In the genomic region with DNA sequence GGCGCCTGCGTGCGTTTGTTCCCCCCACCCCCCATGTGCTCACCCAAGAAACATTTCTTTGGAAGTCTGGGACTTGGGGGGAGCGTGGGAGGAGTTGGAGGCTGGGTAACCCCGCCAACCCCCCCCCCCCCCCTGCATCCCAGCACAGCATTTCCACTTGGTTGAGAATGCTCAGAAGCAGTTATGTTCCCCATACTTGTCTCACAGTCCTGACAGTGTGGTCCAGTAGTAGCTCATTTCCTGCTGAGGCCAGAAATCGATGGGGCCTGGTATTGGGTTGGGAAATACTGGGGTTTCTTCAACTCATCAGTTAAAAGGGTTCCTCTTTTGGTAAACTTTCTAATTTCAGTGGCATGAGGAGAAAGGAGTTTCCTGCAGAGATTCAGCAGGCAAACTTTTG, we compare ENCODE assay signal across 7 mouse cellular contexts. TPM values are rescaled to one million over a fixed set of nuclear protein-coding genes. Genes with fewer than 3 reads are reported as not detected.
DNase-seq lines count a peak whose midpoint lies in the region; ATAC-seq and TF ChIP-seq lines count a peak whose summit lies in the region.

No protein-coding gene starts in this region.

- H3K27ac ChIP-seq in heart, embryonic 12.5 days (ENCODE audit: poor library complexity, severe bottlenecking), result no peak overlapping the region
- no peak overlapping the region for H3K27ac ChIP-seq in liver, embryonic 14.5 days
- peak overlapping the region; percentile 34; the same call in 1 of the 2 replicates for H3K27ac ChIP-seq in small intestine, adult 2 months (ENCODE audit: insufficient read depth, low read depth, low read length)

- no peak for TF ChIP-seq CTCF in liver, embryonic 14.5 days (IDR thresholded peaks at IDR 0.05; ENCODE audit: low read depth)
- no peak for TF ChIP-seq CTCF in small intestine, adult 2 months (IDR thresholded peaks at IDR 0.05; ENCODE audit: extremely low read depth, insufficient read length, insufficient replicate concordance, low read depth, low read length)

- no peaks in the 10 kb centered on the region for H3K27me3 ChIP-seq in heart, embryonic 12.5 days (replicated peaks)
- H3K27me3 ChIP-seq in liver, embryonic 14.5 days (ENCODE audit: control insufficient read depth, insufficient read depth, low read length), result no peaks in the 10 kb centered on the region
- H3K27me3 ChIP-seq in small intestine, adult 2 months (ENCODE audit: control insufficient read depth, insufficient read depth, low read length), result no peaks in the 10 kb centered on the region

- ATAC-seq in heart, embryonic 12.5 days (ENCODE audit: insufficient number of reproducible peaks, low FRiP score), result no peak
- no peak for ATAC-seq in liver, embryonic 14.5 days (ENCODE audit: insufficient read depth)

- peak overlapping the region; percentile 71 for H3K4me2 ChIP-seq in heart, embryonic 12.5 days
- H3K4me2 ChIP-seq in liver, embryonic 14.5 days (ENCODE audit: low read depth), result peak overlapping the region; percentile 53

- no peak for TF ChIP-seq EP300 in liver, embryonic 14.5 days (IDR thresholded peaks at IDR 0.05; ENCODE audit: low read depth)

- H3K4me3 ChIP-seq in heart, embryonic 12.5 days, result peak overlapping the region; percentile 62
- peak overlapping the region; percentile 50 to 64 for H3K4me3 ChIP-seq in liver, embryonic 14.5 days (ENCODE audit: insufficient read depth in 1 of 2, low read depth in 2 of 2, low read length in 2 of 2)
- H3K4me3 ChIP-seq in small intestine, adult 2 months (ENCODE audit: low read depth, low read length), result peak overlapping the region; percentile 96

- no peak for TF ChIP-seq POLR2A in small intestine, adult 2 months (IDR thresholded peaks at IDR 0.05; ENCODE audit: low read depth, low read length)

- H3K4me1 ChIP-seq in heart, embryonic 12.5 days (replicated peaks), result no peaks in the 10 kb centered on the region
- H3K4me1 ChIP-seq in liver, embryonic 14.5 days (replicated peaks; ENCODE audit: control insufficient read depth in 2 of 2, insufficient read depth in 2 of 2, low read length in 1 of 2), result 0 out of 4 replicates have a peak, but pooled peaks cover 0 to 2% of the 10 kb centered on the region in 2 experiments
- no peaks in the 10 kb centered on the region for H3K4me1 ChIP-seq in small intestine, adult 2 months (ENCODE audit: control insufficient read depth, insufficient read depth, insufficient read length, low read length)

- H3K36me3 ChIP-seq in heart, embryonic 12.5 days, result no peaks in the 10 kb centered on the region
- H3K36me3 ChIP-seq in liver, embryonic 14.5 days (replicated peaks; ENCODE audit: control insufficient read depth, insufficient read depth, low read depth), result no peaks in the 10 kb centered on the region
- H3K36me3 ChIP-seq in small intestine, adult 2 months (ENCODE audit: control insufficient read depth, insufficient read depth, low read length), result no peaks in the 10 kb centered on the region

- 11% methylated on average over 6 of the region's 6 CpGs for WGBS in heart, embryonic 12.5 days
- WGBS in liver, embryonic 14.5 days (ENCODE audit: insufficient replicate concordance), result 12% methylated on average over 6 of the region's 6 CpGs
- WGBS in small intestine, adult 2 months, result 4% methylated on average over 6 of the region's 6 CpGs

- no peaks in the 10 kb centered on the region for H3K9me3 ChIP-seq in heart, embryonic 12.5 days (replicated peaks)
- no peaks in the 10 kb centered on the region for H3K9me3 ChIP-seq in liver, embryonic 14.5 days (ENCODE audit: control insufficient read depth, low read length)

- DNase-seq in 3T3-L1 (ENCODE audit: low read depth, low spot score), result peak; percentile 28
- peak; percentile 70 for DNase-seq in 416B (ENCODE audit: low read depth)
- no peak for DNase-seq in liver, embryonic 14.5 days (ENCODE audit: low read depth in 3 of 3, low spot score in 3 of 3)
- no peak for DNase-seq in frontal cortex, postnatal 25 days (ENCODE audit: low spot score in 2 of 2)
- no peak for DNase-seq in layer of hippocampus, postnatal 10 days (ENCODE audit: low spot score in 2 of 2)

- peak overlapping the region; percentile 74 for H3K9ac ChIP-seq in heart, embryonic 12.5 days
- no peak overlapping the region for H3K9ac ChIP-seq in liver, embryonic 14.5 days (replicated peaks)

RNA-seq across cellular contexts. Expression of a gene that starts 1.1 kb away (rescaled TPM):
- 6.4 and 7.5 TPM in 2 replicates for polyA plus RNA-seq in heart, embryonic 12.5 days (2016; fragmentation: Nextera tagmentation; extraction: Ambion mirVana)
- polyA plus RNA-seq in liver, embryonic 14.5 days (2012; rRNA removed), result 0.54 and 0.68 TPM in 2 replicates
- polyA plus RNA-seq in liver, embryonic 14.5 days (2014; fragmentation: Nextera tagmentation; extraction: Ambion mirVana), result 0.85 and 0.88 TPM in 2 replicates
- polyA plus RNA-seq in small intestine, adult 2 months (2012; rRNA removed), result 0.48 and 1.5 TPM in 2 replicates
- 10 to 100 TPM; 14.1 to 17.4 TPM for total RNA-seq in layer of hippocampus, postnatal 10 days (2021)

Comparison
In these comparisons a context has a peak if more than half of its experiments do, and no peak if none do; other contexts are left out.
1. DNase-seq: peak in 3T3-L1 (single experiment) and 416B (single experiment); none in liver, embryonic 14.5 days (0 of 3), frontal cortex, postnatal 25 days (0 of 2) and layer of hippocampus, postnatal 10 days (0 of 2).
2. Peak in every context shown above with its lines, with median percentiles within 50 percentile points of each other: H3K4me3 ChIP-seq.